In the genomic region with DNA sequence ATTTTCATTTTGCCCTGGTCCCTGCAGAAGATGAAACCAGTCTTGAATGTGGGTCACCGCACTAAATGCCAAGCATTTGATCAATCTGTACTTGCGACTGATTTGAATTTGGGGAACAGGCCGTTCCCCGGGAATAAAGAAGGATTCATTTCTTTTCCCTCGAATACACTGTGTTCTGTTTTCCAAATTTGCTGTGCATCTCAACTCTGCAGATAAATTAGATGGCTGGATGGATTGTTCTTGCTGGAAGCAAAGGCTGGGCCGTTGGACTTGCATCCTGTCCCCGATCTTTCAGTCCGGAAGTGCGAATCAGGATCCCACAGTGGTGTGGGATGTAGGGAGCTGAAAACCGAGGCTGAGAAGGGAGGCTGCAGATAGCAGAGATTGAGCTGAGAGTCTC, we compare ENCODE assay signal across 16 mouse cellular contexts.
"Had no signal": no experiment of that assay in that cellular context is flagged by ENCODE, and none has a peak within 500 bp of the region (broad histone marks: within the 10 kb centered on the region; RNA-seq: fewer than 3 reads in every experiment).

No protein-coding gene starts in this region.

- H3K4me3 ChIP-seq: kidney, embryonic 15.5 days; limb, embryonic 15.5 days; liver, embryonic 12.5 days; midbrain, embryonic 10.5 days; midbrain, embryonic 15.5 days; neural tube, embryonic 12.5 days had no signal

- H3K9me3 ChIP-seq: kidney, embryonic 15.5 days; limb, embryonic 15.5 days; liver, embryonic 12.5 days; midbrain, embryonic 10.5 days; midbrain, embryonic 15.5 days; neural tube, embryonic 12.5 days had no signal

- H3K36me3 ChIP-seq: kidney, embryonic 15.5 days; liver, embryonic 12.5 days; midbrain, embryonic 10.5 days; midbrain, embryonic 15.5 days; neural tube, embryonic 12.5 days had no signal

- ATAC-seq: intestine, embryonic 16.5 days; liver, embryonic 12.5 days; midbrain, embryonic 15.5 days had no signal

- H3K4me2 ChIP-seq: kidney, embryonic 15.5 days; limb, embryonic 15.5 days; liver, embryonic 12.5 days; lung, embryonic 14.5 days; midbrain, embryonic 15.5 days; neural tube, embryonic 12.5 days had no signal

- H3K9ac ChIP-seq: kidney, embryonic 15.5 days; limb, embryonic 15.5 days; liver, embryonic 12.5 days; lung, embryonic 14.5 days; midbrain, embryonic 15.5 days; neural tube, embryonic 12.5 days had no signal

- H3K27ac ChIP-seq: kidney, embryonic 15.5 days; liver, embryonic 12.5 days; midbrain, embryonic 10.5 days; midbrain, embryonic 15.5 days; neural tube, embryonic 12.5 days had no signal

- DNase-seq: kidney, adult 2 months; kidney, postnatal 14 days; lung, embryonic 14.5 days; lung, postnatal 10 days; lung, postnatal 4 days; retina, postnatal 1 day; right cerebral cortex, postnatal 25 days; thymus, adult 18-20 months; thymus, postnatal 14 days had no signal

- H3K4me1 ChIP-seq: midbrain, embryonic 15.5 days had no signal

- H3K27me3 ChIP-seq: kidney, embryonic 15.5 days; limb, embryonic 15.5 days; liver, embryonic 12.5 days; midbrain, embryonic 15.5 days; neural tube, embryonic 12.5 days had no signal
